12 mouse cellular contexts compared by ENCODE assay signal in the genomic region with DNA sequence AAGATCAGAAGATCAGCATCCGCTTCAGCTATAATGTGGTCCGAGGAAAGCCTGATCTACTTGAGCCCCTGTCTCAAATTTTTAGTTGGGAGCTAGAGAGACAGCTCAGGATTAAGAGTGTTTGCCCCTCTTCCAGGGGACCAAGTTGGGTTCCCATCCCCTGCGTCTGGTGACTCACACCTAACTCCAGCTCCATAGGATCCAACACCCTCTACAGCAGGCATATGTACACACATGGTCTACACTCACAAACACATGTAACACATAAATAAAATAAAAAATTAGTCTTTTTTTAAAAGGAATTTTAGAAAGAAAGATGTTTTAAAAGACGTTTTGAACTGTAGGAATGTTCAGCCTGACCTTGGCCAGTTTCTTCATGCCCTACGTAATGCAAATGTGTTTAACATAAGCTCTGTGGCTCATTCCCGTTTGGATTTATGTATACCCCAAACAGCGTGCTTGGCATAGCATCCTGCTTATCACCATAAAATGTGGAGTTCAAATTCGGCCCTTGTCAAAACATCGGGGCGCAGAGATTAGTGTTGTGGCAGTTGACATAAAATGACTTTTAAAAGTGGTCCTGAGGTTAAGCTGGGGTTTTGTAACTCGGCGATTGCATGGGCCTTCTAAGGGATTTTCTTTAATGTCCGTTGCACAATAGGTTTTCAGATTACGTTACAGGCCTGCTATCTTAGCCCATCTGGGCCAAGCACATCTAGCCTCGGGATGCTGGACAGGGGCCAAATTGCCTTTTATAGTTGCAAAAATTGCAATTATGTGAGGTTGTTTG.
A peak's percentile ranks its signal among the peaks of the same experiment; 100 is the strongest.
DNase-seq lines count a peak whose midpoint lies in the region; ATAC-seq lines count a peak whose summit lies in the region.
"Had no signal": no experiment of that assay in that cellular context is flagged by ENCODE, and none has a peak within 500 bp of the region (broad histone marks: within the 10 kb centered on the region; RNA-seq: fewer than 3 reads in every experiment).

No protein-coding gene starts in this region.

- H3K36me3 ChIP-seq in kidney, embryonic 15.5 days = peaks cover 6% of the 10 kb centered on the region; the same call in 1 of the 2 replicates

- peaks cover 8% of the 10 kb centered on the region; the same call in 1 of the 2 replicates for H3K4me1 ChIP-seq in kidney, embryonic 15.5 days

- WGBS in kidney, embryonic 15.5 days = 62% methylated on average over 15 of the region's 15 CpGs

- DNase-seq in kidney, adult 11 months = no peak
- DNase-seq in NIH3T3 (ENCODE audit: low read depth) = peak; percentile 71
- no peak for DNase-seq in heart, adult 9 months (ENCODE audit: low spot score in 2 of 2)
- DNase-seq in embryo, embryonic 11 days = no peak
- DNase-seq: kidney, postnatal 36 days; thymus, postnatal 25 days had no signal

- H3K27me3 ChIP-seq in kidney, embryonic 15.5 days = no peaks in the 10 kb centered on the region

- no peak for ATAC-seq in kidney, embryonic 15.5 days (replicated peaks; ENCODE audit: low FRiP score)
- peak; percentile 99 for ATAC-seq in granulocyte monocyte progenitor cell, adult 5-6 weeks (replicated peaks; ENCODE audit: poor library complexity, severe bottlenecking)
- peak; percentile 87 for ATAC-seq in megakaryocyte-erythroid progenitor cell, adult 5-6 weeks (replicated peaks; ENCODE audit: low FRiP score, low TSS enrichment, poor library complexity, severe bottlenecking)
- ATAC-seq: hindbrain, embryonic 16.5 days had no signal

- H3K27ac ChIP-seq in kidney, embryonic 15.5 days = 0 out of 2 replicates have a peak overlapping the region, but pooled peaks have one; percentile 32
- H3K27ac ChIP-seq: left cerebral cortex, adult 2 months had no signal

- no peaks in the 10 kb centered on the region for H3K9me3 ChIP-seq in kidney, embryonic 15.5 days (replicated peaks)

- H3K9ac ChIP-seq in kidney, embryonic 15.5 days = no peak overlapping the region

- no peak overlapping the region for H3K4me3 ChIP-seq in kidney, embryonic 15.5 days (replicated peaks)
- H3K4me3 ChIP-seq: left cerebral cortex, adult 2 months had no signal

- H3K4me2 ChIP-seq in kidney, embryonic 15.5 days = no peak overlapping the region
- H3K4me2 ChIP-seq: midbrain, embryonic 11.5 days had no signal
